Mouse (Mus musculus): ENCODE data around the gene Ypel3.
A peak's percentile ranks its signal among the peaks of the same experiment; 100 is the strongest.

Ypel3 gene

GRCm38 (mm10) chr7:126803751-126804150 is 27.0 kb downstream of the Ypel3 start:
- H3K4me3 ChIP-seq (replicated peaks; ENCODE audit: low read length): no peak overlapping the region
- no peaks in the 10 kb centered on the region for H3K27me3 ChIP-seq (ENCODE audit: insufficient read depth, low read length)
- H3K36me3 ChIP-seq (ENCODE audit: insufficient read depth, low read length): peaks cover 56% of the 10 kb centered on the region
- TF ChIP-seq CTCF (conservative IDR thresholded peaks at IDR 0.05; ENCODE audit: low read length) (no peak), NANOG (IDR thresholded peaks at IDR 0.05; ENCODE audit: borderline replicate concordance, low read length) (no peak), POU5F1 (IDR thresholded peaks at IDR 0.05; ENCODE audit: borderline replicate concordance, low read length) (no peak)
- no peaks in the 10 kb centered on the region for H3K9me3 ChIP-seq (ENCODE audit: low read length)
- peaks cover 44% of the 10 kb centered on the region for H3K4me1 ChIP-seq (replicated peaks; ENCODE audit: low read depth, low read length)

GRCm38 (mm10) chr7:126806956-126807355 is 30.2 kb downstream of the Ypel3 start:
- Histone ChIP-seq H3K4me3 (replicated peaks; ENCODE audit: low read length) (no peak overlapping the region), H3K9me3 (ENCODE audit: low read length) (no peaks in the 10 kb centered on the region), H3K27me3 (ENCODE audit: insufficient read depth, low read length) (no peaks in the 10 kb centered on the region), H3K36me3 (ENCODE audit: insufficient read depth, low read length) (peaks cover 54% of the 10 kb centered on the region), H3K4me1 (replicated peaks; ENCODE audit: low read depth, low read length) (peaks cover 41% of the 10 kb centered on the region)
- no peak for TF ChIP-seq NANOG (IDR thresholded peaks at IDR 0.05; ENCODE audit: borderline replicate concordance, low read length)
- TF ChIP-seq CTCF (conservative IDR thresholded peaks at IDR 0.05; ENCODE audit: low read length): no peak
- TF ChIP-seq POU5F1 (IDR thresholded peaks at IDR 0.05; ENCODE audit: borderline replicate concordance, low read length): no peak

- TF ChIP-seq NANOG (IDR thresholded peaks at IDR 0.05; ENCODE audit: borderline replicate concordance, low read length) (no peak), POU5F1 (IDR thresholded peaks at IDR 0.05; ENCODE audit: borderline replicate concordance, low read length) (no peak), CTCF (conservative IDR thresholded peaks at IDR 0.05; ENCODE audit: low read length) (no peak)
- peaks cover 50% of the 10 kb centered on the region for H3K36me3 ChIP-seq (ENCODE audit: insufficient read depth, low read length)
- H3K4me1 ChIP-seq (replicated peaks; ENCODE audit: low read depth, low read length): peaks cover 38% of the 10 kb centered on the region
- H3K4me3 ChIP-seq (replicated peaks; ENCODE audit: low read length): peak overlapping the region; percentile 89; the same call in 1 of the 2 replicates
- H3K9me3 ChIP-seq (ENCODE audit: low read length): no peaks in the 10 kb centered on the region
- no peaks in the 10 kb centered on the region for H3K27me3 ChIP-seq (ENCODE audit: insufficient read depth, low read length)
Observed at GRCm38 (mm10) chr7:126807405-126807804, 30.6 kb downstream of the Ypel3 start.

- Histone ChIP-seq H3K4me3 (replicated peaks; ENCODE audit: low read length) (peak overlapping the region; percentile 89), H3K36me3 (ENCODE audit: insufficient read depth, low read length) (peaks cover 35% of the 10 kb centered on the region), H3K9me3 (ENCODE audit: low read length) (no peaks in the 10 kb centered on the region), H3K27me3 (ENCODE audit: insufficient read depth, low read length) (0 out of 2 replicates have a peak, but pooled peaks cover under 1% of the 10 kb centered on the region), H3K4me1 (replicated peaks; ENCODE audit: low read depth, low read length) (peaks cover 53% of the 10 kb centered on the region)
- TF ChIP-seq NANOG (IDR thresholded peaks at IDR 0.05; ENCODE audit: borderline replicate concordance, low read length) (no peak), CTCF (conservative IDR thresholded peaks at IDR 0.05; ENCODE audit: low read length) (no peak), POU5F1 (IDR thresholded peaks at IDR 0.05; ENCODE audit: borderline replicate concordance, low read length) (no peak)
Observed at GRCm38 (mm10) chr7:126808703-126809455, 32.1 kb downstream of the Ypel3 start.

GRCm38 (mm10) chr7:126809723-126810369 is 33.1 kb downstream of the Ypel3 start:
- Histone ChIP-seq H3K36me3 (ENCODE audit: insufficient read depth, low read length) (peaks cover 25% of the 10 kb centered on the region), H3K4me1 (replicated peaks; ENCODE audit: low read depth, low read length) (peaks cover 62% of the 10 kb centered on the region), H3K9me3 (ENCODE audit: low read length) (no peaks in the 10 kb centered on the region), H3K27me3 (ENCODE audit: insufficient read depth, low read length) (0 out of 2 replicates have a peak, but pooled peaks cover 3% of the 10 kb centered on the region), H3K4me3 (replicated peaks; ENCODE audit: low read length) (peak overlapping the region; percentile 89)
- no peak for TF ChIP-seq POU5F1 (IDR thresholded peaks at IDR 0.05; ENCODE audit: borderline replicate concordance, low read length)
- TF ChIP-seq NANOG (IDR thresholded peaks at IDR 0.05; ENCODE audit: borderline replicate concordance, low read length): no peak
- no peak for TF ChIP-seq CTCF (conservative IDR thresholded peaks at IDR 0.05; ENCODE audit: low read length)

- H3K36me3 ChIP-seq (ENCODE audit: insufficient read depth, low read length): no peaks in the 10 kb centered on the region
- H3K27me3 ChIP-seq (ENCODE audit: insufficient read depth, low read length): 0 out of 2 replicates have a peak, but pooled peaks cover 3% of the 10 kb centered on the region
- TF ChIP-seq POU5F1 (IDR thresholded peaks at IDR 0.05; ENCODE audit: borderline replicate concordance, low read length): no peak
- no peak for TF ChIP-seq NANOG (IDR thresholded peaks at IDR 0.05; ENCODE audit: borderline replicate concordance, low read length)
- no peak for TF ChIP-seq CTCF (conservative IDR thresholded peaks at IDR 0.05; ENCODE audit: low read length)
- H3K4me3 ChIP-seq (replicated peaks; ENCODE audit: low read length): no peak overlapping the region
- H3K9me3 ChIP-seq (ENCODE audit: low read length): peaks cover 4% of the 10 kb centered on the region
- H3K4me1 ChIP-seq (replicated peaks; ENCODE audit: low read depth, low read length): peaks cover 46% of the 10 kb centered on the region
Observed at GRCm38 (mm10) chr7:126815726-126816222, 39.0 kb downstream of the Ypel3 start.

GRCm38 (mm10) chr7:126816494-126816893 is 39.7 kb downstream of the Ypel3 start:
- peaks cover 4% of the 10 kb centered on the region for H3K9me3 ChIP-seq (ENCODE audit: low read length)
- H3K27me3 ChIP-seq (ENCODE audit: insufficient read depth, low read length): 0 out of 2 replicates have a peak, but pooled peaks cover 3% of the 10 kb centered on the region
- peaks cover 41% of the 10 kb centered on the region for H3K4me1 ChIP-seq (replicated peaks; ENCODE audit: low read depth, low read length)
- no peak for TF ChIP-seq NANOG (IDR thresholded peaks at IDR 0.05; ENCODE audit: borderline replicate concordance, low read length)
- no peak for TF ChIP-seq POU5F1 (IDR thresholded peaks at IDR 0.05; ENCODE audit: borderline replicate concordance, low read length)
- TF ChIP-seq CTCF (conservative IDR thresholded peaks at IDR 0.05; ENCODE audit: low read length): no peak
- H3K36me3 ChIP-seq (ENCODE audit: insufficient read depth, low read length): no peaks in the 10 kb centered on the region
- H3K4me3 ChIP-seq (replicated peaks; ENCODE audit: low read length): no peak overlapping the region

- peaks cover 4% of the 10 kb centered on the region for H3K9me3 ChIP-seq (ENCODE audit: low read length)
- TF ChIP-seq CTCF (conservative IDR thresholded peaks at IDR 0.05; ENCODE audit: low read length): no peak
- TF ChIP-seq POU5F1 (IDR thresholded peaks at IDR 0.05; ENCODE audit: borderline replicate concordance, low read length): no peak
- no peak for TF ChIP-seq NANOG (IDR thresholded peaks at IDR 0.05; ENCODE audit: borderline replicate concordance, low read length)
- peaks cover 8% of the 10 kb centered on the region; the same call in 1 of the 2 replicates for H3K27me3 ChIP-seq (ENCODE audit: insufficient read depth, low read length)
- peaks cover 46% of the 10 kb centered on the region for H3K4me1 ChIP-seq (replicated peaks; ENCODE audit: low read depth, low read length)
- no peak overlapping the region for H3K4me3 ChIP-seq (replicated peaks; ENCODE audit: low read length)
- no peaks in the 10 kb centered on the region for H3K36me3 ChIP-seq (ENCODE audit: insufficient read depth, low read length)
Observed at GRCm38 (mm10) chr7:126817595-126817994, 40.8 kb downstream of the Ypel3 start.
